Mouse (Mus musculus) A20 (cell line): Measurements from ENCODE around the gene Anpep.

Experiments
- DNase-seq: peaks from one replicate; pipeline ENCODE4 v3.0.0-alpha.2; 2011; ENCODE audit warnings: low read depth, low spot score

Gene Anpep

GRCm38 (mm10) chr7:79860811-79861210 is at the start of gene Anpep:
TSS of gene Anpep (minus strand) at chr7:79861059.
- no peak for DNase-seq

- DNase-seq = no peak
These were observed 46.5 kb upstream of the Anpep start for GRCm38 (mm10) chr7:79907356-79907755.

GRCm38 (mm10) chr7:79906914-79907313 is 46.1 kb upstream of the Anpep start:
- no peak for DNase-seq

GRCm38 (mm10) chr7:79905193-79905592 is 44.3 kb upstream of the Anpep start:
- no peak for DNase-seq

- DNase-seq = no peak
These were observed 42.4 kb upstream of the Anpep start for GRCm38 (mm10) chr7:79903160-79903792.

- no peak for DNase-seq
These were observed 39.9 kb upstream of the Anpep start for GRCm38 (mm10) chr7:79900753-79901152.

GRCm38 (mm10) chr7:79895225-79895624 is 34.4 kb upstream of the Anpep start:
- no peak for DNase-seq

GRCm38 (mm10) chr7:79894790-79895189 is 33.9 kb upstream of the Anpep start:
- no peak for DNase-seq

- DNase-seq = no peak
These were observed 31.9 kb upstream of the Anpep start for GRCm38 (mm10) chr7:79892576-79893428.

- DNase-seq = no peak
These were observed 29.8 kb upstream of the Anpep start for GRCm38 (mm10) chr7:79890436-79891221.

- DNase-seq = no peak
These were observed 27.7 kb upstream of the Anpep start for GRCm38 (mm10) chr7:79888603-79889002.

GRCm38 (mm10) chr7:79883613-79884334 is 22.9 kb upstream of the Anpep start:
- DNase-seq = no peak

GRCm38 (mm10) chr7:79881901-79882300 is 21.0 kb upstream of the Anpep start:
- DNase-seq = no peak

- DNase-seq = no peak
These were observed 20.1 kb upstream of the Anpep start for GRCm38 (mm10) chr7:79880998-79881397.

GRCm38 (mm10) chr7:79880033-79880432 is 19.2 kb upstream of the Anpep start:
- no peak for DNase-seq

GRCm38 (mm10) chr7:79878455-79879025 is 17.7 kb upstream of the Anpep start:
- no peak for DNase-seq

GRCm38 (mm10) chr7:79873407-79873806 is 12.5 kb upstream of the Anpep start:
- DNase-seq = no peak

- DNase-seq = no peak
These were observed 11.0 kb upstream of the Anpep start for GRCm38 (mm10) chr7:79871797-79872345.

GRCm38 (mm10) chr7:79869072-79869719 is 8.3 kb upstream of the Anpep start:
- no peak for DNase-seq

GRCm38 (mm10) chr7:79868475-79868874 is 7.6 kb upstream of the Anpep start:
- DNase-seq = no peak
